ENCODE assay signal across 29 mouse cellular contexts in genomic region chr4:130858880-130859279, GRCm38 (mm10).
"Had no signal": no experiment of that assay in that cellular context is flagged by ENCODE, and none has a peak within 500 bp of the region (broad histone marks: within the 10 kb centered on the region; RNA-seq: fewer than 3 reads in every experiment).

No protein-coding gene starts in this region.

- DNase-seq: heart, postnatal 10 days; heart, postnatal 14 days; heart, postnatal 36 days; heart, postnatal 4 days; kidney, adult 11 months; kidney, adult 18-20 months; kidney, adult 2 months; kidney, adult 8-10 months; kidney, adult 9 months; kidney, postnatal 10 days; kidney, postnatal 14 days; kidney, postnatal 25 days; kidney, postnatal 36 days; kidney, postnatal 4 days; layer of hippocampus, adult 9-11 months; layer of hippocampus, postnatal 36 days had no signal

- H3K4me3 ChIP-seq: heart, embryonic 10.5 days; heart, embryonic 12.5 days; heart, embryonic 13.5 days; heart, embryonic 15.5 days; hindbrain, embryonic 10.5 days; hindbrain, embryonic 12.5 days; hindbrain, embryonic 13.5 days; hindbrain, embryonic 15.5 days; intestine, embryonic 15.5 days; kidney, embryonic 15.5 days had no signal

- H3K27ac ChIP-seq: heart, embryonic 10.5 days; heart, embryonic 13.5 days; heart, embryonic 15.5 days; hindbrain, embryonic 10.5 days; hindbrain, embryonic 12.5 days; hindbrain, embryonic 13.5 days; hindbrain, embryonic 14.5 days; hindbrain, postnatal 0 days; intestine, embryonic 15.5 days; kidney, embryonic 15.5 days; kidney, postnatal 0 days had no signal
